Mouse (Mus musculus) liver, postnatal 0 days (tissue): ENCODE measurements around the gene Ak5.

Source experiments
- CTCF ChIP-seq: sonication (generic); IDR thresholded peaks from 2 replicates; pipeline ENCODE4 v1.5.1; 2016; ENCODE audit warnings: antibody characterized with exemption, low read depth
- EP300 ChIP-seq: IDR thresholded peaks from 2 replicates; pipeline ENCODE4 v1.6.1; 2016; ENCODE audit warnings: antibody characterized with exemption, low read depth, mild to moderate bottlenecking

- TF ChIP-seq EP300 (no peak), CTCF (no peak)
Observed at GRCm38 (mm10) chr3:152596406-152597050, 71.6 kb downstream of the Ak5 start.
